Mouse (Mus musculus): Measurements from ENCODE around the gene Rap1a. TPM values are rescaled to one million over a fixed set of nuclear protein-coding genes. Genes with fewer than 3 reads are reported as not detected.

The Rap1a gene
- polyA plus RNA-seq, 1 experiment from 2014 or later: 81.6 TPM

- Histone ChIP-seq H3K9me3 (ENCODE audit: control insufficient read depth, low read length) (no peaks in the 10 kb centered on the region), H3K27ac (ENCODE audit: low read depth) (no peak overlapping the region), H3K36me3 (ENCODE audit: control insufficient read depth, insufficient read depth, low read length) (0 out of 2 replicates have a peak, but pooled peaks cover 3% of the 10 kb centered on the region), H3K4me1 (replicated peaks; ENCODE audit: control insufficient read depth, insufficient read depth, low read length) (peaks cover 4% of the 10 kb centered on the region; the same call in 1 of the 2 replicates), H3K27me3 (replicated peaks; ENCODE audit: control insufficient read depth, insufficient read depth, low read length) (no peaks in the 10 kb centered on the region), H3K4me3 (ENCODE audit: low read depth, low read length) (no peak overlapping the region), H3K9ac (ENCODE audit: low read length) (no peak overlapping the region), H3K4me2 (ENCODE audit: low read length) (no peak overlapping the region)
- 74% methylated on average over 4 of the region's 4 CpGs for WGBS
- ATAC-seq (replicated peaks; ENCODE audit: low FRiP score, low TSS enrichment, low read depth): no peak
- DNase-seq (ENCODE audit: low spot score): no peak
Observed at GRCm38 (mm10) chr3:105763132-105763851, 37.8 kb downstream of the Rap1a start.

- Histone ChIP-seq H3K27ac (ENCODE audit: low read depth) (no peak overlapping the region), H3K36me3 (ENCODE audit: control insufficient read depth, insufficient read depth, low read length) (0 out of 2 replicates have a peak, but pooled peaks cover 3% of the 10 kb centered on the region), H3K9me3 (ENCODE audit: control insufficient read depth, low read length) (no peaks in the 10 kb centered on the region), H3K9ac (ENCODE audit: low read length) (no peak overlapping the region), H3K4me2 (ENCODE audit: low read length) (no peak overlapping the region), H3K27me3 (replicated peaks; ENCODE audit: control insufficient read depth, insufficient read depth, low read length) (no peaks in the 10 kb centered on the region), H3K4me1 (replicated peaks; ENCODE audit: control insufficient read depth, insufficient read depth, low read length) (peaks cover 4% of the 10 kb centered on the region; the same call in 1 of the 2 replicates), H3K4me3 (ENCODE audit: low read depth, low read length) (no peak overlapping the region)
- 94% methylated on average over 3 of the region's 3 CpGs for WGBS
- ATAC-seq (replicated peaks; ENCODE audit: low FRiP score, low TSS enrichment, low read depth) (no peak), DNase-seq (ENCODE audit: low spot score) (no peak)
Observed at GRCm38 (mm10) chr3:105760063-105760462, 41.1 kb downstream of the Rap1a start.

GRCm38 (mm10) chr3:105758658-105759057 lies 42.5 kb downstream of the Rap1a start:
- no peaks in the 10 kb centered on the region for H3K9me3 ChIP-seq (ENCODE audit: control insufficient read depth, low read length)
- DNase-seq (ENCODE audit: low spot score): no peak
- ATAC-seq (replicated peaks; ENCODE audit: low FRiP score, low TSS enrichment, low read depth): no peak
- H3K4me2 ChIP-seq (ENCODE audit: low read length): no peak overlapping the region
- H3K36me3 ChIP-seq (ENCODE audit: control insufficient read depth, insufficient read depth, low read length): 0 out of 2 replicates have a peak, but pooled peaks cover 3% of the 10 kb centered on the region
- no peaks in the 10 kb centered on the region for H3K27me3 ChIP-seq (replicated peaks; ENCODE audit: control insufficient read depth, insufficient read depth, low read length)
- no peak overlapping the region for H3K27ac ChIP-seq (ENCODE audit: low read depth)
- no peak overlapping the region for H3K9ac ChIP-seq (ENCODE audit: low read length)
- no peak overlapping the region for H3K4me3 ChIP-seq (ENCODE audit: low read depth, low read length)
- WGBS: 82% methylated on average over 4 of the region's 4 CpGs
- H3K4me1 ChIP-seq (replicated peaks; ENCODE audit: control insufficient read depth, insufficient read depth, low read length): peaks cover 4% of the 10 kb centered on the region; the same call in 1 of the 2 replicates

- DNase-seq (ENCODE audit: low spot score) (no peak), ATAC-seq (replicated peaks; ENCODE audit: low FRiP score, low TSS enrichment, low read depth) (no peak)
- Histone ChIP-seq H3K27ac (ENCODE audit: low read depth) (no peak overlapping the region), H3K9ac (ENCODE audit: low read length) (no peak overlapping the region), H3K36me3 (ENCODE audit: control insufficient read depth, insufficient read depth, low read length) (0 out of 2 replicates have a peak, but pooled peaks cover under 1% of the 10 kb centered on the region), H3K4me3 (ENCODE audit: low read depth, low read length) (no peak overlapping the region), H3K27me3 (replicated peaks; ENCODE audit: control insufficient read depth, insufficient read depth, low read length) (no peaks in the 10 kb centered on the region), H3K4me2 (ENCODE audit: low read length) (no peak overlapping the region), H3K4me1 (replicated peaks; ENCODE audit: control insufficient read depth, insufficient read depth, low read length) (0 out of 2 replicates have a peak, but pooled peaks cover 1% of the 10 kb centered on the region), H3K9me3 (ENCODE audit: control insufficient read depth, low read length) (no peaks in the 10 kb centered on the region)
Observed at GRCm38 (mm10) chr3:105758098-105758497, 43.0 kb downstream of the Rap1a start.

DNA sequence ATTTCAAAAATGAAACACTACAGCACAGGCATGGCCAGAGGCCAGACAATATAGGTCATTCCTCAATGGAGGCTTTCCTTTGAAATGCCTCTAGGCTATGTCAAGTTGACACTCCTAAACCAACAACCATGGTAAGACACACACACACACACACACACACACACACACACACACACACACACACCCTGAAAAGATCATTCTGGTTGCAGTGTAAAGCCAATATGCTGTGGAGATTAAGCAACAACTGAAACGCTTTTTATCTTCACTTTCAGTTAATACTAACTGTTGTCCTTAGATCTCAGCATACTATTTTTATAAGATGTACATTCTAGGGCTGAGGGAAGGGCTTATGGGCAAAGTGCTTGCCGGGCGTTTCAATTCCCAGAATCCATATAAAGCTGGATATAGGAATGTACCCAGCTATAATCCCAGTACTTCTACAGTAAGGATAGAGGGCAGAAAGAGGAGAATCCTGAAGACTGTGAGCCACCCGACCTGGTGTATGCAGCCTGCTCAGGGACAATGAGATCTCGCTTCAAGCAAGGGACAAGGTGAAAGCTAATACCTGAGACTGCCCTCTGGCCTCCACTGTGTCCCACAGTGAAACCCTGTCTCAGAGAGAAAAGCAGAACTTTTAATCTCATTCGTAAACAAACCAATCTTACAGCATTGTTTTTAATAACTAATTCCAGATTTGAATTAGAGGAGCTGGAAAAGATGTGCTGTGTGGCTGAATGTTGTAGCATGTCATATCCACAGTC lies 43.6 kb downstream of the Rap1a start:
- H3K4me3 ChIP-seq (ENCODE audit: low read depth, low read length): no peak overlapping the region
- no peaks in the 10 kb centered on the region for H3K4me1 ChIP-seq (replicated peaks; ENCODE audit: control insufficient read depth, insufficient read depth, low read length)
- no peaks in the 10 kb centered on the region for H3K9me3 ChIP-seq (ENCODE audit: control insufficient read depth, low read length)
- H3K27ac ChIP-seq (ENCODE audit: low read depth): no peak overlapping the region
- no peak overlapping the region for H3K9ac ChIP-seq (ENCODE audit: low read length)
- H3K36me3 ChIP-seq (ENCODE audit: control insufficient read depth, insufficient read depth, low read length): no peaks in the 10 kb centered on the region
- H3K4me2 ChIP-seq (ENCODE audit: low read length): no peak overlapping the region
- 81% methylated on average over 6 of the region's 6 CpGs for WGBS
- H3K27me3 ChIP-seq (replicated peaks; ENCODE audit: control insufficient read depth, insufficient read depth, low read length): no peaks in the 10 kb centered on the region
- ATAC-seq (replicated peaks; ENCODE audit: low FRiP score, low TSS enrichment, low read depth) (no peak), DNase-seq (ENCODE audit: low spot score) (no peak)

DNA sequence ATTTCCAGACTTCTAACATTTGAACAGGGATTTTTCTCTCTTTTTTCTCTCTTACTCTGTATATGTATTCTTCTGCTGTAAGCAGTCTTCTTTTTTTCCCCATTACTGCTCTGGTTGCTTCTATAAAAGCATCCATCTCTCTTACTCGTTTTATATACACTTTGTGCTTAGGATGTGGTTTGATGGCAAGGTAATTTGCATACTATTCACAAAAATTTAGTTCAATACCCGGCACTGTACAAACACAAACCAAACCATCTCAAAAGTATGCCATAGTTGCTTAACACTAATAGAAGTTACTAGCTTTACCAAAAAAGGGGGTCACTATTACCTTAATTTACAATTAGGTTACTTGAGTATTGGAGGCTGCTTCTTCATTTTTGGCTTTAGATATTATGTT lies 44.6 kb downstream of the Rap1a start:
- no peaks in the 10 kb centered on the region for H3K9me3 ChIP-seq (ENCODE audit: control insufficient read depth, low read length)
- no peaks in the 10 kb centered on the region for H3K4me1 ChIP-seq (replicated peaks; ENCODE audit: control insufficient read depth, insufficient read depth, low read length)
- no peaks in the 10 kb centered on the region for H3K27me3 ChIP-seq (replicated peaks; ENCODE audit: control insufficient read depth, insufficient read depth, low read length)
- no peak for ATAC-seq (replicated peaks; ENCODE audit: low FRiP score, low TSS enrichment, low read depth)
- no peak overlapping the region for H3K27ac ChIP-seq (ENCODE audit: low read depth)
- H3K4me2 ChIP-seq (ENCODE audit: low read length): no peak overlapping the region
- no peak overlapping the region for H3K4me3 ChIP-seq (ENCODE audit: low read depth, low read length)
- no peaks in the 10 kb centered on the region for H3K36me3 ChIP-seq (ENCODE audit: control insufficient read depth, insufficient read depth, low read length)
- 74% methylated on average over 2 of the region's 2 CpGs for WGBS
- no peak overlapping the region for H3K9ac ChIP-seq (ENCODE audit: low read length)
- DNase-seq (ENCODE audit: low spot score): no peak

DNA sequence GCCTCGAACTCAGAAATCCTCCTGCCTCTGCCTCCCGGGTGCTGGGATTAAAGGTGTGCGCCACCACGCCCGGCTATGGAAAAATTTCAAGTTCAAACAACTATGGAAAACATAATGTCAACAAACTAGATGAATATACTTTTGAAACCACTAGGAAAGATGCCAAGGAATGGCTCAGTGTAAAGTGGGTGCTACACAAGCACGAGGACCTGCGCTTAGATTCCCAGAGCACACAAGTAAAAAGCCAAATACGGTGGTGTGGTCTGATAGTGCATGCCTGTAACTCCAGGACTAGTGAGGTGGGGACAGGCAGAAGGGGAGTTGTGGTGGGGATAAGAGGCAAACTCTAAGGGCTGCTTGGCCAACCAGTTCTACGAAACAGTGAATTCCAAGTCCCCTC lies 46.0 kb downstream of the Rap1a start:
- ATAC-seq (replicated peaks; ENCODE audit: low FRiP score, low TSS enrichment, low read depth) (no peak), DNase-seq (ENCODE audit: low spot score) (no peak)
- WGBS: 95% methylated on average over 9 of the region's 9 CpGs
- no peak overlapping the region for H3K27ac ChIP-seq (ENCODE audit: low read depth)
- no peak overlapping the region for H3K9ac ChIP-seq (ENCODE audit: low read length)
- no peak overlapping the region for H3K4me2 ChIP-seq (ENCODE audit: low read length)
- H3K4me3 ChIP-seq (ENCODE audit: low read depth, low read length): no peak overlapping the region
- no peaks in the 10 kb centered on the region for H3K4me1 ChIP-seq (replicated peaks; ENCODE audit: control insufficient read depth, insufficient read depth, low read length)
- peaks cover under 1% of the 10 kb centered on the region; the same call in 1 of the 2 replicates for H3K36me3 ChIP-seq (ENCODE audit: control insufficient read depth, insufficient read depth, low read length)
- H3K27me3 ChIP-seq (replicated peaks; ENCODE audit: control insufficient read depth, insufficient read depth, low read length): no peaks in the 10 kb centered on the region
- H3K9me3 ChIP-seq (ENCODE audit: control insufficient read depth, low read length): no peaks in the 10 kb centered on the region

GRCm38 (mm10) chr3:105754184-105754583 lies 47.0 kb downstream of the Rap1a start:
- Histone ChIP-seq H3K4me2 (ENCODE audit: low read length) (no peak overlapping the region), H3K4me3 (ENCODE audit: low read depth, low read length) (no peak overlapping the region), H3K27me3 (replicated peaks; ENCODE audit: control insufficient read depth, insufficient read depth, low read length) (no peaks in the 10 kb centered on the region), H3K9ac (ENCODE audit: low read length) (no peak overlapping the region), H3K9me3 (ENCODE audit: control insufficient read depth, low read length) (no peaks in the 10 kb centered on the region), H3K36me3 (ENCODE audit: control insufficient read depth, insufficient read depth, low read length) (peaks cover 10% of the 10 kb centered on the region; the same call in 1 of the 2 replicates), H3K4me1 (replicated peaks; ENCODE audit: control insufficient read depth, insufficient read depth, low read length) (no peaks in the 10 kb centered on the region), H3K27ac (ENCODE audit: low read depth) (no peak overlapping the region)
- 78% methylated on average over 3 of the region's 3 CpGs for WGBS
- DNase-seq (ENCODE audit: low spot score): no peak
- no peak for ATAC-seq (replicated peaks; ENCODE audit: low FRiP score, low TSS enrichment, low read depth)

Measured in intestine, embryonic 14.5 days (tissue).